Mouse (Mus musculus) adrenal gland, postnatal 36 days (tissue): Measurements from ENCODE around the gene Rftn1. TPM values are rescaled to one million over a fixed set of nuclear protein-coding genes. Genes with fewer than 3 reads are reported as not detected.

Source experiments
- DNase-seq, 2 experiments: peaks; one replicate each; pipeline ENCODE4 v3.0.0; 2021; ENCODE audit warnings: mixed read lengths in 1 of 2
- total RNA-seq, 2 experiments: library from RNA; stranded (reverse); gene quantifications; 2 replicates each; pipeline ENCODE4 v1.2.3; 2021

The Rftn1 gene
- total RNA-seq, 2 experiments from 2014 or later, result 7.3 to 9.9 TPM

- no peak for DNase-seq
These were observed 97.1 kb downstream of the Rftn1 start for GRCm38 (mm10) chr17:50093356-50093755.

- DNase-seq, result no peak
These were observed 97.6 kb downstream of the Rftn1 start for GRCm38 (mm10) chr17:50092848-50093247.

GRCm38 (mm10) chr17:50091829-50092228 lies 98.6 kb downstream of the Rftn1 start:
- DNase-seq, result no peak

GRCm38 (mm10) chr17:50089725-50090124 lies 100.7 kb downstream of the Rftn1 start:
- DNase-seq, result no peak

- DNase-seq, result no peak
These were observed 102.4 kb downstream of the Rftn1 start for GRCm38 (mm10) chr17:50088054-50088453.

GRCm38 (mm10) chr17:50086887-50087286 lies 103.6 kb downstream of the Rftn1 start:
- DNase-seq, result no peak

GRCm38 (mm10) chr17:50084721-50085120 lies 105.8 kb downstream of the Rftn1 start:
- no peak for DNase-seq

GRCm38 (mm10) chr17:50083937-50084336 lies 106.5 kb downstream of the Rftn1 start:
- no peak for DNase-seq

GRCm38 (mm10) chr17:50082947-50083346 lies 107.5 kb downstream of the Rftn1 start:
- no peak for DNase-seq

- DNase-seq, result no peak
These were observed 108.8 kb downstream of the Rftn1 start for GRCm38 (mm10) chr17:50081647-50082046.

GRCm38 (mm10) chr17:50080991-50081390 lies 109.5 kb downstream of the Rftn1 start:
- DNase-seq, result no peak

GRCm38 (mm10) chr17:50078749-50079148 lies 111.7 kb downstream of the Rftn1 start:
- no peak for DNase-seq

GRCm38 (mm10) chr17:50072982-50073965 lies 117.2 kb downstream of the Rftn1 start:
- no peak for DNase-seq

- DNase-seq, result peak in 1 of 2 experiments; percentile 14
These were observed 118.9 kb downstream of the Rftn1 start for GRCm38 (mm10) chr17:50071602-50071988.

GRCm38 (mm10) chr17:50070822-50071601 lies 119.5 kb downstream of the Rftn1 start:
- no peak for DNase-seq

GRCm38 (mm10) chr17:50069897-50070636 lies 120.4 kb downstream of the Rftn1 start:
- no peak for DNase-seq

- no peak for DNase-seq
These were observed 121.3 kb downstream of the Rftn1 start for GRCm38 (mm10) chr17:50069205-50069604.

- DNase-seq, result no peak
These were observed 121.8 kb downstream of the Rftn1 start for GRCm38 (mm10) chr17:50068681-50069138.

GRCm38 (mm10) chr17:50067774-50068680 lies 122.4 kb downstream of the Rftn1 start:
- no peak for DNase-seq

GRCm38 (mm10) chr17:50066822-50067713 lies 123.4 kb downstream of the Rftn1 start:
- no peak for DNase-seq
